Mouse (Mus musculus) cerebellum, adult 11-12 months (tissue): ENCODE measurements at regions not wholly inside any gene's neighbourhood (a gene's known extent, or its start where the extent isn't known, plus 50 kb on each side); places are given as distances from the start of the nearest gene placed in this dataset.

Experiments
- DNase-seq: peaks from one replicate; pipeline ENCODE4 v3.0.0; 2022

GRCm38 (mm10) chr8:86353816-86354215 lies 226.7 kb downstream of the Abcc12 start:
- peak; percentile 21 for DNase-seq

- no peak for DNase-seq
Observed at GRCm38 (mm10) chr8:86351545-86352190, 228.8 kb downstream of the Abcc12 start.

- DNase-seq, result no peak
Observed at GRCm38 (mm10) chr8:86350128-86350527, 230.4 kb downstream of the Abcc12 start.

GRCm38 (mm10) chr8:86342016-86342684 lies 238.3 kb downstream of the Abcc12 start:
- DNase-seq, result no peak

- no peak for DNase-seq
Observed at GRCm38 (mm10) chr8:86338574-86339264, 241.8 kb downstream of the Abcc12 start.

- no peak for DNase-seq
Observed at GRCm38 (mm10) chr8:86331383-86331782, 249.1 kb downstream of the Abcc12 start.

GRCm38 (mm10) chr8:86328626-86329025 lies 251.9 kb downstream of the Abcc12 start:
- peak; percentile 55 for DNase-seq

GRCm38 (mm10) chr8:86327982-86328381 lies 252.5 kb downstream of the Abcc12 start:
- DNase-seq, result no peak

GRCm38 (mm10) chr8:86325040-86325439 lies 255.4 kb downstream of the Abcc12 start:
- peak; percentile 61 for DNase-seq

GRCm38 (mm10) chr8:86324542-86324941 lies 255.9 kb downstream of the Abcc12 start:
- no peak for DNase-seq

GRCm38 (mm10) chr8:86323823-86324222 lies 256.7 kb downstream of the Abcc12 start:
- DNase-seq, result no peak

GRCm38 (mm10) chr8:86322494-86322893 lies 258.0 kb downstream of the Abcc12 start:
- DNase-seq, result no peak

- DNase-seq, result peak; percentile 42
Observed at GRCm38 (mm10) chr8:86320938-86321337, 259.5 kb downstream of the Abcc12 start.

- no peak for DNase-seq
Observed at GRCm38 (mm10) chr8:86318531-86318930, 262.0 kb downstream of the Abcc12 start.

- peak; percentile 59 for DNase-seq
Observed at GRCm38 (mm10) chr8:86316236-86316635, 264.2 kb downstream of the Abcc12 start.

- no peak for DNase-seq
Observed at GRCm38 (mm10) chr8:86309460-86309859, 271.0 kb downstream of the Abcc12 start.

GRCm38 (mm10) chr8:86307339-86307738 lies 273.1 kb downstream of the Abcc12 start:
- peak; percentile 26 for DNase-seq

- no peak for DNase-seq
Observed at GRCm38 (mm10) chr8:86301885-86302509, 278.5 kb downstream of the Abcc12 start.

- no peak for DNase-seq
Observed at GRCm38 (mm10) chr8:86288713-86289384, 291.6 kb downstream of the Abcc12 start.

GRCm38 (mm10) chr8:86282922-86283321 lies 297.6 kb downstream of the Abcc12 start:
- DNase-seq, result no peak

GRCm38 (mm10) chr8:86280093-86280721 lies 300.3 kb downstream of the Abcc12 start:
- no peak for DNase-seq

- no peak for DNase-seq
Observed at GRCm38 (mm10) chr8:86275699-86276098, 304.8 kb downstream of the Abcc12 start.
